Mouse (Mus musculus): ENCODE measurements around the gene Mogs.

Gene Mogs

GRCm38 (mm10) chr6:83124851-83125312 is 9.6 kb downstream of the Mogs start:
- peak; percentile 93 for DNase-seq

GRCm38 (mm10) chr6:83125331-83125730 is 10.0 kb downstream of the Mogs start, which contains the start of gene Ino80b:
Ino80b (minus strand) TSS chr6:83125431.
- DNase-seq: no peak

GRCm38 (mm10) chr6:83127419-83127818 is 12.1 kb downstream of the Mogs start:
- no peak for DNase-seq

GRCm38 (mm10) chr6:83131469-83132034 is 16.3 kb downstream of the Mogs start:
- DNase-seq: no peak

GRCm38 (mm10) chr6:83132176-83132919 is 17.1 kb downstream of the Mogs start:
- DNase-seq: no peak

- no peak for DNase-seq
These were observed 18.9 kb downstream of the Mogs start for GRCm38 (mm10) chr6:83134226-83134625.

GRCm38 (mm10) chr6:83134951-83135513 is 19.7 kb downstream of the Mogs start, which contains the start of gene Rtkn:
Rtkn (plus strand) TSS chr6:83135463.
- no peak for DNase-seq

GRCm38 (mm10) chr6:83135571-83136161 is 20.4 kb downstream of the Mogs start:
- peak; percentile 23 for DNase-seq

- DNase-seq: no peak
These were observed 21.1 kb downstream of the Mogs start for GRCm38 (mm10) chr6:83136291-83136880.

- peak; percentile 85 for DNase-seq
These were observed 21.7 kb downstream of the Mogs start for GRCm38 (mm10) chr6:83136881-83137575.

- peak; percentile 45 for DNase-seq
These were observed 22.3 kb downstream of the Mogs start for GRCm38 (mm10) chr6:83137576-83137950.

GRCm38 (mm10) chr6:83138056-83138455 is 22.8 kb downstream of the Mogs start:
- DNase-seq: peak; percentile 53

GRCm38 (mm10) chr6:83140044-83140443 is 24.7 kb downstream of the Mogs start:
- DNase-seq: no peak

GRCm38 (mm10) chr6:83141636-83142035 is 26.3 kb downstream of the Mogs start:
- DNase-seq: no peak

GRCm38 (mm10) chr6:83142211-83142731 is 27.0 kb downstream of the Mogs start:
- peak; percentile 40 for DNase-seq

GRCm38 (mm10) chr6:83142886-83143285 is 27.6 kb downstream of the Mogs start:
- DNase-seq: no peak

- DNase-seq: no peak
These were observed 29.9 kb downstream of the Mogs start for GRCm38 (mm10) chr6:83145209-83145608.

- no peak for DNase-seq
These were observed 30.5 kb downstream of the Mogs start for GRCm38 (mm10) chr6:83145805-83146204.

- no peak for DNase-seq
These were observed 32.0 kb downstream of the Mogs start for GRCm38 (mm10) chr6:83147280-83147679.

GRCm38 (mm10) chr6:83151721-83152120 is 36.4 kb downstream of the Mogs start:
- DNase-seq: no peak

GRCm38 (mm10) chr6:83153038-83153437 is 37.7 kb downstream of the Mogs start:
- DNase-seq: no peak

GRCm38 (mm10) chr6:83153485-83153884 is 38.2 kb downstream of the Mogs start:
- no peak for DNase-seq
